Mouse (Mus musculus) urinary bladder, adult 18-20 months (tissue): ENCODE data around the gene Gm44503.

Experiments
- DNase-seq, 2 experiments: peaks; one replicate each; pipeline ENCODE4 v3.0.0; 2022; ENCODE audit warnings: low spot score in 2 of 2, mixed read lengths in 2 of 2

Gm44503 gene

GRCm38 (mm10) chr9:72958521-72959450 is at the start of gene Gm44503, which contains the start of gene Dyx1c1:
Gm44503 (plus strand) TSS chr9:72958852.
Dyx1c1 (plus strand) TSS chr9:72958785.
- peak; percentile 51 to 62 for DNase-seq

DNA sequence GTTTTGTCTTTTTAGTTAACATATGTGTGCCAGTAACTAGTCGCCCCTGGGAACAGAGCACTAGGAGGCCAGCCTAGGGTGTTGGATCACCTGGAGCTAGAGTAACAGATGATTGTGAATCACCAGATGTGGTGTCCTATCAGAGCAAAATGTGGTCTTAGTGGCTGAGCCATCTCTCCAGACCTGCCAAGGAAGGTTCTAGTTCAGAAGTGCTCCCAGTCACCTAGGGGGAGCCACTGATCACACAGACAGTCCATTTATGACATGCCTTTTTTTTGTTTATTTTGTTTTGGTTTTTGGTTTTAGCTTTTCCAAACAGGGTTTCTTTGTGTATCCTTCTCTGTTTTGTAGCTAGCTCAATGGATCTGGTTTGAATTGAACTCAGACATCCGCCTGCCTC is 47.3 kb upstream of the Gm44503 start:
- no peak for DNase-seq

DNA sequence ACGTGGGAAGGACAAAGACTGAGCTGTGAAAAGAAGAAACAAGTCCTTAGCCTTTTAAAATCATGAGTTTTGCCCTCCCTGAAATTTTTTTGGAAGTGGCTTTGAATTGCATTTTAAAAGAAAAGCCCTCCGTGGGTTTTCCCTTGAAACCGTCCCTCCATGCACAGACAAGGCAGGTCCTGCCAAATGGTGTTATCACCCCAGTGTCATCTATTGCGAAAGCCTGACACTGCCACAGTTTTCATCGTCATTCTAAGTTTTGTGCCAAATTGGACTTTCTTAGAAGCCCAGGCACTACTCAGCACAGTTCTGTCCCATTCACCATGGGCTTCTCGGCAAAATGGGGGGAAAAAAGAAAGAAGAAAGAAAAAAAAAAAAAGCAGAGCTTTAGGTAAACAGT is 45.1 kb upstream of the Gm44503 start:
- DNase-seq: no peak

- no peak for DNase-seq
Measured at GRCm38 (mm10) chr9:72915728-72916127, 42.9 kb upstream of the Gm44503 start.

DNA sequence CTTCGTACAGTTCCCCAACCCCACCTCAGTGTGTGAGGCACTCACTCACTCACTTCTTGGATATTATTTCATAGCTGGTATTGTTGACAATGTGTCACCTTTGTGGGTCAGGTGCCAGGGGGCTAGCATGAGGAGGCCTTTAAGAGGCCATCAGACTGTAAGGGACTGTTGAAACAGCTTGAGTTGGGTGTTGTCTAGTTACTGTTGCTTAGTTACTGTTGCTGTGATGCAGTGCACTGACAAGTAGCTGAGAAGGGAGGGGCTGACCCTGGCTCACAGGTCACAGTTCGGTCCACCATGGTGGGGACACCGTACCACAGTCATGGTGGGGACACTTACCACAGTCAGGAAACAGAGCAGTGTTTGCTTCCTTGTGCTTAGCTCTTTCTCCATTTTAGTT is 35.6 kb upstream of the Gm44503 start:
- no peak for DNase-seq

GRCm38 (mm10) chr9:72925021-72925934 is 33.4 kb upstream of the Gm44503 start, which contains the start of gene Pygo1:
Pygo1 (plus strand) TSS chr9:72925645.
- peak; percentile 15 to 23 for DNase-seq

DNA sequence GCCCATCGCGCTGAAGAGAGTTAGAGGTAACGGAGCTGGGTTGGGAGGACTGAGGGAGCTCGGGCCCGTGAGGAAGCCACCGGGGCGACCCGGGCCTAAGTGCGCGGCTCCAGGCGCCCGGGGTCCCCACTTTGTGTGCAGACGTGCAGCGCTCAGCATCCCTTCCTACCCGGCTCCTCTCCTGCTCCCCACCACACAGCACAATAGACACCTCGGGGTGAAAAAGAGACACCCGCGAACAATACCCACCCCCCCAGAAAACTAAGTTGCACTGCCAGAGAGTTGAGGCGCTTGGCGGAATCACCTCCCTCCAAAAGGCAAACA is 32.8 kb upstream of the Gm44503 start:
- DNase-seq: no peak

- DNase-seq: no peak
Measured at GRCm38 (mm10) chr9:72931166-72931790, 27.4 kb upstream of the Gm44503 start.

- DNase-seq: no peak
Measured at GRCm38 (mm10) chr9:72935309-72935708, 23.3 kb upstream of the Gm44503 start.

DNA sequence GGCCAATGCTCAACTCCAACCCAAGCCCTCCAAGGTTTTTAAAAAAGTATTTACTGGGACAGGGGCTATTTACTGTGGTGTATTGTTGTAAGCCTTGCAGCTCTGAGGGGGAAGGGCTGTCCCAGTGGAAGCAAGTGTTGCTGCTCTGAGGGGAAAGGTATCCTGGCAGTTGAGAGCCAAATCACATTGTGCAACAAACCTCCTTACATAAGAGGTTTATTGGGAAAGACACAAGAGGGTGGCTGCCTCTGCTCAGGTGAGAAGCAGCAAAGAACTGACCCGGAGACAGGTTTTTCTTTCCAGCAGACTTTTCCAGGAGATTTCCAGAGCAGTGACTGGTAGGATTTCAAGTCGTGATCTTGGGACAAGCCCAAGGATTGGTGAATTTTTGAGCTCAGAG is 22.4 kb upstream of the Gm44503 start:
- no peak for DNase-seq

GRCm38 (mm10) chr9:72943424-72943823 is 15.2 kb upstream of the Gm44503 start:
- no peak for DNase-seq

GRCm38 (mm10) chr9:72944286-72944685 is 14.4 kb upstream of the Gm44503 start:
- DNase-seq: no peak

DNA sequence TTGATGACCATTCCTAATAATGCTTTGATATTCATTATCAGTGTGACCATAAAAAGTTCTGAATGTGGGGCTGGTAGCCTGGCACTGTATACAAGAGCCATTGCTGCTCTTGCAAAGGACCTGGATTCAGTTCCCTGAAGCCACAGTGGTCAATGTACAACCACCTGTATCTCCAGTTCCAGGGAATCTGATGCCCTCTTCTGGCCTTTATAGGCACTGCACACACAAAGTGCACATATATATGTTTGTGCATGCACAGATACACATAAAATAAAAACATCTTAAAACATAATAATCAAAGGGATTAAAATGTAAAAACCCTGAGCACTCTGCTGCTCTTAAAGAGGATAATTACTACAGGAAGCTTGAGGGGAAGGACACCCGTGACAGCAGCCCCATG is 11.6 kb upstream of the Gm44503 start:
- no peak for DNase-seq

- DNase-seq: no peak
Measured at GRCm38 (mm10) chr9:72949572-72949971, 9.1 kb upstream of the Gm44503 start.

DNA sequence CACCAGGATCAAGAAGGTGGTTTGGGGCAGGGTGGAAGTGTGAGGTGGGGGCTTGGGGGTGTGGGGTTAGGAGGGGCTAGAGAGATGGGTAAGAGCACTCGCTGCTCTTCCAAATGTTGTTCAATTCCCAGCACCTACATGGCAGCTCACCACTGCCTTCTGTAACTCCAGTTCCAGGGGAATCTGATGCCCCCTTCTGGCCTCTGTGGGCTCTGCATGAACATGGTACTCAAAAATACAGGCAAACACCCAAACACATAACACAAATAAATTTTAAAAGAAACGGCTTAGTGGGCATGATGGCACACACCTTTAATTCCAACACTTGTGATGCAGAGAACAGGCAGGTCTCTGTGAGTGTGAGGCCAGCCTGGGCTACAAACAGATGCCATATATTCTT is 3.9 kb upstream of the Gm44503 start:
- DNase-seq: no peak

DNA sequence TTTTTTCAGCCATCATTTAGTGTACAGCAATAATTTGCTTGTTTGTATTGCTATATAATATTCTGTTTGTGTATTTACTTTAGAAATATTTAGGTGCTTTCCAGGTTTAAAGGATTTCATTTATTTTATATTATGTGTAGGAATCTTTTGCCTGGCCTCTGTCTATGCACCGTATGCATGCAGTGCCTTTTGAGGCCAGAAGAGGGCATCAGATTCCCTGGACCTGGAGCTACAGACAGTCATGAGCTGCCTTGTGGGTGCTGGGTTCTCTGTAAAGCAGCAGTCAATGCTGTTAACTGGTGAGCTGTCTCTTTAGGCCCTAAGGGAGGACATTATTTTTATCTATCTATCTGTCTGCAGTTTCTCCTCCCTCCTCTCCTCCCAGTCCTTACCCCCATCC is 3.1 kb upstream of the Gm44503 start:
- no peak for DNase-seq

GRCm38 (mm10) chr9:72961346-72961745 is 2.7 kb downstream of the Gm44503 start:
- DNase-seq: no peak

DNA sequence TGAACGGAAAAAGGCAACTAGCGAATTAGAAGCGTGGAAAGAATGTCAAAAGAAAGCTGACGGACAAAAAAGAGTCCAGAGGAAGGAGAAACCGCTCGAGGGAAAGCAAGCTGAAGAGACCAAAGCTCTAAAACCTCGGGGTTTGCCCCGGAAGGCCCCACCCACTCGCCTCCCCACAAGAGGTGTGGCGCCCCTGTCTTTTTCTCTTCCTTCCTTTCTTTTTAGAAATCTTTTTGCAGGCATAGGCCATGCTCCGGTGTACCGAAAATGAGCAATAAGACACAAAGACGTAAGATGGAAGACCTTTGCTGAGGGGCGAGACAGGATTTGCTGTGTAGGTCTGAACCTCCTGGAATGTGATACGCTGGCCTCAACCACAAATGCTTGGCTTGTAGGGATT is 3.3 kb downstream of the Gm44503 start:
- DNase-seq: no peak

GRCm38 (mm10) chr9:72968349-72969061 is 9.9 kb downstream of the Gm44503 start:
- peak; percentile 10 to 27 for DNase-seq

GRCm38 (mm10) chr9:72969874-72970273 is 11.2 kb downstream of the Gm44503 start:
- no peak for DNase-seq

DNA sequence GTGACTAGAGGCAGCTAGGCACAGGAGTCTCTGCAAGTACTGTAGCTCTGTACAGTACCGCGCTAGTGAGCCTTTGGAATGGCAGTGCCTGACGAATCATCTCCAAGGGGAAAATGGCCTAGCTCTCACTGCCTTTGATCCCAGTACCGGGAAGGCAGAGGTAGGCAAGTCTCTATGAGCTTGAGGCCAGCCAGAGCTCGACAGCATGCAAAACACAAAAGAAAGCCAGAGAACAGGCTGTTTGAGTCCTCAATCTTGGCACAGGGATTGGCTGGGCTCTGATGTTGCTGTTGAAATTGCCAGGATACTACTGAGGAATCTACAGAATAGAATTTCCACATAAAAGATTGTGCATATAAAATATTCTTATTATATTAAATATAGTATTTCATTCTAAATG is 13.8 kb downstream of the Gm44503 start:
- DNase-seq: no peak
